Mouse (Mus musculus) lung, postnatal 0 days (tissue): Measurements from ENCODE around the gene Poln. TPM values are rescaled to one million over a fixed set of nuclear protein-coding genes. Genes with fewer than 3 reads are reported as not detected.
A peak's percentile ranks its signal among the peaks of the same experiment; 100 is the strongest.

Source experiments
- ATAC-seq: fragments of 200-750 bp; cut with Nextera tagmentation; 2 replicates; pipeline ENCODE4 v1.8.0; 2017; ENCODE audit warnings: moderate library complexity
- DNase-seq: peaks from one replicate; pipeline ENCODE4 v3.0.0-alpha.2; 2016; ENCODE audit warnings: low spot score
- H3K27ac ChIP-seq: fragments of 300-500 bp; sonication (generic); 2 replicates; pipeline ENCODE4 v1.5.1; 2014; ENCODE audit warnings: antibody characterized with exemption, mild to moderate bottlenecking, low read length, mixed read lengths
- H3K27me3 ChIP-seq: fragments of 300-500 bp; sonication (generic); replicated peaks from 2 replicates; pipeline ENCODE4 v1.6.1; 2014; ENCODE audit warnings: low read length, mixed read lengths; ENCODE audit not compliant: insufficient read depth
- H3K36me3 ChIP-seq: fragments of 300-500 bp; sonication (generic); 2 replicates; pipeline ENCODE4 v1.6.1; 2014; ENCODE audit warnings: low read length, mixed read lengths; ENCODE audit not compliant: insufficient read depth
- H3K4me1 ChIP-seq: fragments of 300-500 bp; sonication (generic); 2 replicates; pipeline ENCODE4 v1.6.1; 2014; ENCODE audit warnings: antibody characterized with exemption, low read depth, low read length, mixed read lengths; ENCODE audit not compliant: insufficient read depth
- H3K4me2 ChIP-seq: fragments of 300-500 bp; sonication (generic); replicated peaks from 2 replicates; pipeline ENCODE4 v1.6.1; 2014; ENCODE audit warnings: low read depth, mild to moderate bottlenecking, low read length, moderate library complexity, mixed read lengths
- H3K4me3 ChIP-seq: fragments of 300-500 bp; sonication (generic); 2 replicates; pipeline ENCODE4 v1.5.1; 2014; ENCODE audit warnings: low read depth, low read length
- H3K9ac ChIP-seq: fragments of 300-500 bp; sonication (generic); replicated peaks from 2 replicates; pipeline ENCODE4 v1.6.1; 2014; ENCODE audit warnings: low read depth, mild to moderate bottlenecking
- H3K9me3 ChIP-seq: fragments of 300-500 bp; sonication (generic); 2 replicates; pipeline ENCODE4 v1.6.1; 2016; ENCODE audit warnings: low read length, mixed read lengths
- CTCF ChIP-seq: IDR thresholded peaks from 2 replicates; pipeline ENCODE4 v1.5.1; 2016; ENCODE audit warnings: antibody characterized with exemption, mild to moderate bottlenecking
- EP300 ChIP-seq: IDR thresholded peaks from 2 replicates; pipeline ENCODE4 v1.6.1; 2016; ENCODE audit warnings: antibody characterized with exemption, mild to moderate bottlenecking, control low read depth
- WGBS: fragments of 180-500 bp; shearing (Covaris S2); extraction: QIAGEN DNeasy Blood & Tissue Kit; methylation state at CpG from one replicate; pipeline ENCODE4 v1.1.7; 2014; 5-methylcytosine and 5-hydroxymethylcytosine counted together
- polyA plus RNA-seq: library from polyadenylated mRNA; unstranded; fragments of >200 nt; fragmentation: Nextera tagmentation; extraction: Ambion mirVana; gene quantifications from 2 replicates; pipeline ENCODE4 v1.2.1, GENCODE M21; 2015

The Poln gene
- polyA plus RNA-seq, 1 experiment from 2014 or later: 0.99 TPM

- Histone ChIP-seq H3K4me2 (peak overlapping the region; percentile 55), H3K27ac (peak overlapping the region; percentile 62; the same call in 1 of the 2 replicates), H3K27me3 (no peaks in the 10 kb centered on the region), H3K4me3 (no peak overlapping the region), H3K4me1 (peaks cover 34% of the 10 kb centered on the region), H3K9me3 (no peaks in the 10 kb centered on the region), H3K9ac (0 out of 2 replicates have a peak overlapping the region, but pooled peaks have one; percentile 5), H3K36me3 (peaks cover 4% of the 10 kb centered on the region; the same call in 1 of the 2 replicates)
- no peak for DNase-seq
- whole genome bisulfite sequencing: 61% methylated on average over 2 of the region's 2 CpGs
- TF ChIP-seq EP300 (no peak), CTCF (no peak)
- no peak for ATAC-seq
These were observed 19.6 kb upstream of the Poln start for GRCm38 (mm10) chr5:34188856-34189255.

- ATAC-seq (peak; percentile 96), DNase-seq (peak; percentile 100)
- H3K4me1 ChIP-seq: peaks cover 45% of the 10 kb centered on the region
- peaks cover 4% of the 10 kb centered on the region; the same call in 1 of the 2 replicates for H3K36me3 ChIP-seq
- TF ChIP-seq CTCF (no peak), EP300 (no peak)
- peak within 1 kb of the TSS; percentile 99 for H3K27ac ChIP-seq
- no peaks in the 10 kb centered on the region for H3K27me3 ChIP-seq
- under 1% methylated on average over 60 of the region's 60 CpGs for WGBS
- peak within 1 kb of the TSS; percentile 90 for H3K9ac ChIP-seq
- H3K9me3 ChIP-seq: no peaks in the 10 kb centered on the region
- peak within 1 kb of the TSS; percentile 97 for H3K4me2 ChIP-seq
- H3K4me3 ChIP-seq: peak within 1 kb of the TSS; percentile 89
These were observed 18.5 kb upstream of the Poln start, which contains the start of gene Mxd4 for GRCm38 (mm10) chr5:34187601-34188316. TSS of gene Mxd4 (minus strand) at chr5:34187720.

DNA sequence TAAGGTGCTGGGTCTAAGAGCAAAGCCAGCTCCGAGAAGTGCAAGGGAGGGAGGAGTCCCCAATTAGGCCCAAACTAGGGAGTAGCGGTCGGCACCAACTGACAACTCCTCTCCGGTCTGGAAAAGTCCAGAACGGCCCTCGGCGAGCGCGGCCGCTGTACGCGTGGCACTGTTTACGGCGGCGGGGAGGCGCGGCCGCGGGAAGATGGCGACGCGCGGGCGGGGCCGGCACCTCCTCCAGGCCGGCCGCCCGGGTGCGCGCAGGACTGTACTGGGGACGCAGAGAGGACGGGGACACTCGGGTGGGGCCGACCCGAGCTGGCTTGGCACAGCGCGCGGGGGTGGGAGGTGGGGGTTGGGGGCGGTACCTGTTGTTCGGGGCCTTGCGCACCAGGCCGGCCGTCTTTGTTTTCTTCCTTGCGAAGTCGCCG is 17.7 kb upstream of the Poln start:
- under 1% methylated on average over 33 of the region's 46 CpGs for WGBS
- H3K9ac ChIP-seq: peak overlapping the region; percentile 90
- peak overlapping the region; percentile 99 for H3K27ac ChIP-seq
- H3K4me2 ChIP-seq: peak overlapping the region; percentile 97
- peaks cover 52% of the 10 kb centered on the region for H3K4me1 ChIP-seq
- no peaks in the 10 kb centered on the region for H3K9me3 ChIP-seq
- peak overlapping the region; percentile 89 for H3K4me3 ChIP-seq
- H3K36me3 ChIP-seq: peaks cover 6% of the 10 kb centered on the region
- peak; percentile 86 for DNase-seq
- H3K27me3 ChIP-seq: no peaks in the 10 kb centered on the region
- ATAC-seq: peak; percentile 49
- no peak for TF ChIP-seq CTCF
- TF ChIP-seq EP300: no peak

- no peak for ATAC-seq
- peak overlapping the region; percentile 89 for H3K4me3 ChIP-seq
- peak overlapping the region; percentile 99 for H3K27ac ChIP-seq
- 34% methylated on average over 2 of the region's 2 CpGs for WGBS
- peak overlapping the region; percentile 90 for H3K9ac ChIP-seq
- H3K9me3 ChIP-seq: no peaks in the 10 kb centered on the region
- peak; percentile 36 for DNase-seq
- peaks cover 58% of the 10 kb centered on the region for H3K4me1 ChIP-seq
- peak overlapping the region; percentile 97 for H3K4me2 ChIP-seq
- H3K27me3 ChIP-seq: no peaks in the 10 kb centered on the region
- TF ChIP-seq CTCF (no peak), EP300 (no peak)
- peaks cover 12% of the 10 kb centered on the region for H3K36me3 ChIP-seq
These were observed 17.1 kb upstream of the Poln start for GRCm38 (mm10) chr5:34186391-34186790.

DNA sequence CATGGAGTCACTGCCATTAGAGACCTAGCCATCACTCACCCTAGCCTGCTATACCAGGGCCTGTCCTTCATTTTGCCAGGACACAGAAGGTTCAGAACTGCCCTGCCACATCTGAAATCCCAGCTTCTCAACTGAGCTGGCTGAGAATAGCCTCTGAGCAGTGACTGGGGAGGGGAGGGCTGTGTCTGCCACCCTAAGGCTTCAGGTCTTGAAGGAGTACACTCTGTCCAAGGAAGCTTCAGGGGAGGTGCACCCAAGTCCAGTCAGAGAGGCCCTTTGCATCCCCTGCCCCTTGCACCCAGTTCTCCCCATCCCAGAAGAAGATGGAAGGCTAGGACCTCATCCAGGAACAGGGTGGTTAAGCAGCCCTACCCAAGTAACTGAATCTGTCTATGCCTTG is 16.5 kb upstream of the Poln start:
- Histone ChIP-seq H3K27me3 (no peaks in the 10 kb centered on the region), H3K9ac (peak overlapping the region; percentile 90), H3K4me2 (peak overlapping the region; percentile 97), H3K9me3 (no peaks in the 10 kb centered on the region), H3K36me3 (peaks cover 17% of the 10 kb centered on the region), H3K4me1 (peaks cover 61% of the 10 kb centered on the region), H3K4me3 (peak overlapping the region; percentile 89), H3K27ac (peak overlapping the region; percentile 99)
- TF ChIP-seq CTCF: no peak
- TF ChIP-seq EP300: no peak
- ATAC-seq (no peak), DNase-seq (no peak)

DNA sequence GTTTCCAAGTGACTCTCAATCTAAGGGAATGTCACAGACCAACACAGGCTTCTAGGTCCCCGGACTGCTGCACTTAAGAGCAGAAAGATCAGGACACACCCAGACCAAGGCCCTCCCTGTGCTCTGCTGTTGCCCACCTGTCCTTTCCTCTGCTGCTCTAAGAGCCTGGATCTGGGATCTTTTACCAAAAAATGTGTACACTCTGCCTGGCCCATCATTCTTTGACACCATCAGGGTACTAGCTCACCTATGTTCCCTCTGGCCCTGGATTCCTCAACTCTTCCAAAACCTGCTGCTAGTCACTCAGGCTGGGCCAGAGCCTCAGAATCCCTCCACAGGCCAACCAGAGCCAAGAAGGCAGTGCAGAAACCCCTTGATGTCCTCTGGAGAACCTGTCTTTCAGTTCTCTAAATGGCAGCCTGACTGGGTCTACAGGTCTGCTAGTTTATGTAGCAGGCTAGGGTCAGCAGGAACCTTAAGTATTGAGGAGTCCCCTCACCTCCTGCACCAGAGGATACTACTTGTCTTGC is 15.9 kb upstream of the Poln start:
- ATAC-seq (no peak), DNase-seq (no peak)
- Histone ChIP-seq H3K4me3 (peak overlapping the region; percentile 89; the same call in 1 of the 2 replicates), H3K36me3 (peaks cover 24% of the 10 kb centered on the region), H3K9ac (peak overlapping the region; percentile 43), H3K4me2 (peak overlapping the region; percentile 97), H3K9me3 (no peaks in the 10 kb centered on the region), H3K27ac (peak overlapping the region; percentile 89), H3K27me3 (no peaks in the 10 kb centered on the region), H3K4me1 (peaks cover 61% of the 10 kb centered on the region)
- 43% methylated on average over 1 of the region's 1 CpGs for WGBS
- TF ChIP-seq CTCF (no peak), EP300 (no peak)
